Mouse (Mus musculus) CD4-positive helper T cell, adult 2 months (primary cell): Measurements from ENCODE around the gene Sash3.

Source experiments
- DNase-seq: peaks from one replicate; pipeline ENCODE4 v3.0.0-alpha.2; 2012; ENCODE audit warnings: low read depth, missing footprints, low spot score

Sash3 gene

GRCm38 (mm10) chrX:48146262-48146661 lies at the start of gene Sash3:
Sash3 (plus strand) TSS chrX:48146436.
- DNase-seq: peak; percentile 81

GRCm38 (mm10) chrX:48096580-48096979 lies 49.7 kb upstream of the Sash3 start:
- no peak for DNase-seq

- DNase-seq: peak; percentile 65
Measured at GRCm38 (mm10) chrX:48098470-48099129, 47.6 kb upstream of the Sash3 start.

- no peak for DNase-seq
Measured at GRCm38 (mm10) chrX:48099871-48100270, 46.4 kb upstream of the Sash3 start.

- no peak for DNase-seq
Measured at GRCm38 (mm10) chrX:48103256-48103655, 43.0 kb upstream of the Sash3 start.

GRCm38 (mm10) chrX:48104736-48105441 lies 41.3 kb upstream of the Sash3 start:
- no peak for DNase-seq

GRCm38 (mm10) chrX:48106226-48106625 lies 40.0 kb upstream of the Sash3 start:
- no peak for DNase-seq

- DNase-seq: no peak
Measured at GRCm38 (mm10) chrX:48108394-48109315, 37.6 kb upstream of the Sash3 start, which contains the start of gene Xpnpep2. Xpnpep2 (plus strand) TSS chrX:48108725.

GRCm38 (mm10) chrX:48109316-48109655 lies 37.0 kb upstream of the Sash3 start:
- DNase-seq: no peak

- DNase-seq: no peak
Measured at GRCm38 (mm10) chrX:48119294-48119693, 26.9 kb upstream of the Sash3 start.

GRCm38 (mm10) chrX:48124132-48125071 lies 21.8 kb upstream of the Sash3 start:
- DNase-seq: peak; percentile 50

- no peak for DNase-seq
Measured at GRCm38 (mm10) chrX:48126903-48127476, 19.2 kb upstream of the Sash3 start.

- peak; percentile 29 for DNase-seq
Measured at GRCm38 (mm10) chrX:48127502-48128218, 18.6 kb upstream of the Sash3 start.

- DNase-seq: no peak
Measured at GRCm38 (mm10) chrX:48129167-48129566, 17.1 kb upstream of the Sash3 start.

- peak; percentile 79 for DNase-seq
Measured at GRCm38 (mm10) chrX:48136935-48137334, 9.3 kb upstream of the Sash3 start.

GRCm38 (mm10) chrX:48138011-48138410 lies 8.2 kb upstream of the Sash3 start:
- peak; percentile 40 for DNase-seq

- DNase-seq: peak; percentile 67
Measured at GRCm38 (mm10) chrX:48138539-48139275, 7.5 kb upstream of the Sash3 start.

- DNase-seq: peak; percentile 39
Measured at GRCm38 (mm10) chrX:48139368-48140285, 6.6 kb upstream of the Sash3 start.
